Mouse (Mus musculus) lung, adult 2 months (tissue): ENCODE results near the gene Vmn1r17.
"Not testable (repeated sequence)": the region's sequence is repeated elsewhere in the genome, so short reads cannot be mapped to it uniquely, and the experiment has no call there.

Source experiments
- CTCF ChIP-seq: fragments of 200-500 bp; IDR thresholded peaks from 2 replicates; pipeline ENCODE4 v1.5.1; 2011; ENCODE audit warnings: mild to moderate bottlenecking, low read length, control low read depth; ENCODE audit not compliant: insufficient read depth
- POLR2A ChIP-seq: fragments of 200-500 bp; IDR thresholded peaks from 2 replicates; pipeline ENCODE4 v1.6.1; 2011; ENCODE audit warnings: low read depth, mild to moderate bottlenecking, control low read depth, low read length, borderline replicate concordance; ENCODE audit errors: extremely low read depth

- TF ChIP-seq POLR2A, CTCF: not testable (repeated sequence)
Measured at GRCm38 (mm10) chr6:57403480-57403879, 40.0 kb upstream of the Vmn1r17 start, which contains the start of gene Vmn1r19.
